In genomic region chr2:93198846-93199245, GRCm38 (mm10) we compare ENCODE assay signal across 8 mouse cellular contexts. TPM values are rescaled to one million over a fixed set of nuclear protein-coding genes. Genes with fewer than 3 reads are reported as not detected.
DNase-seq lines count a peak whose midpoint lies in the region; ATAC-seq and TF ChIP-seq lines count a peak whose summit lies in the region.

No protein-coding gene starts in this region.

- no peak overlapping the region for H3K27ac ChIP-seq in hindbrain, postnatal 0 days

- peak; percentile 57 for ATAC-seq in hindbrain, postnatal 0 days

- H3K9me3 ChIP-seq in hindbrain, postnatal 0 days (ENCODE audit: low read length) = no peaks in the 10 kb centered on the region

- no peaks in the 10 kb centered on the region for H3K27me3 ChIP-seq in hindbrain, postnatal 0 days (ENCODE audit: insufficient read depth, low read length)

- H3K4me1 ChIP-seq in hindbrain, postnatal 0 days (ENCODE audit: insufficient read depth, low read length) = peaks cover 4% of the 10 kb centered on the region

- no peak overlapping the region for H3K4me3 ChIP-seq in hindbrain, postnatal 0 days (ENCODE audit: low read length)

- WGBS in hindbrain, postnatal 0 days = 5% methylated on average over 3 of the region's 3 CpGs

- H3K9ac ChIP-seq in hindbrain, postnatal 0 days (replicated peaks; ENCODE audit: low read length) = no peak overlapping the region

- peaks cover 5% of the 10 kb centered on the region; the same call in 1 of the 2 replicates for H3K36me3 ChIP-seq in hindbrain, postnatal 0 days (ENCODE audit: insufficient read depth, low read length)

- no peak overlapping the region for H3K4me2 ChIP-seq in hindbrain, postnatal 0 days (ENCODE audit: low read depth, low read length)

- peak; percentile 81 for DNase-seq in R1 (ENCODE audit: low read depth, low spot score)
- peak; percentile 98 to 99 for DNase-seq in cerebellum, postnatal 10 days
- peak; percentile 95 to 96 for DNase-seq in frontal cortex, postnatal 36 days (ENCODE audit: low spot score in 2 of 2)
- DNase-seq in hindbrain, postnatal 0 days (ENCODE audit: low spot score) = peak; percentile 94
- DNase-seq in layer of hippocampus, postnatal 36 days = peak; percentile 90 to 91
- peak; percentile 96 for DNase-seq in lung, postnatal 36 days
- DNase-seq in retina, postnatal 1 day = peak; percentile 92
- peak; percentile 74 to 92 for DNase-seq in urinary bladder, adult 18-20 months (ENCODE audit: low spot score in 2 of 2)

- TF ChIP-seq CTCF in hindbrain, postnatal 0 days (IDR thresholded peaks at IDR 0.05; ENCODE audit: low read depth) = peak; percentile 98

RNA-seq across cellular contexts. Expression of gene Trp53i11, which starts 11.5 kb away (rescaled TPM):
- total RNA-seq in hindbrain, postnatal 0 days (2014; rRNA removed) = 150 and 176 TPM in 2 replicates
- polyA plus RNA-seq in hindbrain, postnatal 0 days (2015; fragmentation: Nextera tagmentation; extraction: Ambion mirVana) = 49.6 and 66.7 TPM in 2 replicates
- total RNA-seq in layer of hippocampus, postnatal 36 days (2021) = 10 to 100 TPM; 79.8 to 83.2 TPM
